Mouse (Mus musculus): Measurements from ENCODE around the gene Cxcl1. TPM values are rescaled to one million over a fixed set of nuclear protein-coding genes. Genes with fewer than 3 reads are reported as not detected.
"Not testable (repeated sequence)": the region's sequence is repeated elsewhere in the genome, so short reads cannot be mapped to it uniquely, and the experiment has no call there.

Gene Cxcl1
- 0.27 and 0.63 TPM in 2 replicates for polyA plus RNA-seq (2015; fragmentation: Nextera tagmentation; extraction: Ambion mirVana)

GRCm38 (mm10) chr5:90890519-90891463, at the start of gene Cxcl1:
Cxcl1 (plus strand) TSS chr5:90891241.
- peak within 1 kb of the TSS; percentile 50 for H3K9ac ChIP-seq (replicated peaks)
- H3K4me3 ChIP-seq (replicated peaks) = peak within 1 kb of the TSS; percentile 52
- H3K9me3 ChIP-seq (replicated peaks) = no peaks in the 10 kb centered on the region
- H3K36me3 ChIP-seq = no peaks in the 10 kb centered on the region
- peak within 1 kb of the TSS; percentile 96 for H3K4me2 ChIP-seq
- H3K27me3 ChIP-seq (replicated peaks) = no peaks in the 10 kb centered on the region; the same call in 1 of the 2 replicates
- no peak within 1 kb of the TSS for H3K27ac ChIP-seq (replicated peaks)
- peak; percentile 90 for ATAC-seq (ENCODE audit: low FRiP score)
- peaks cover 9% of the 10 kb centered on the region for H3K4me1 ChIP-seq
- WGBS = 9% methylated on average over 30 of the region's 30 CpGs

- Histone ChIP-seq H3K4me3 (replicated peaks) (no peak overlapping the region), H3K27me3 (replicated peaks) (no peaks in the 10 kb centered on the region), H3K9ac (replicated peaks) (no peak overlapping the region), H3K27ac (replicated peaks) (no peak overlapping the region), H3K4me2 (no peak overlapping the region), H3K9me3 (replicated peaks) (no peaks in the 10 kb centered on the region), H3K36me3 (no peaks in the 10 kb centered on the region), H3K4me1 (no peaks in the 10 kb centered on the region)
- 88% methylated on average over 3 of the region's 3 CpGs for WGBS
- ATAC-seq (ENCODE audit: low FRiP score) = no peak
Measured at GRCm38 (mm10) chr5:90843891-90844290, 47.1 kb upstream of the Cxcl1 start.

GRCm38 (mm10) chr5:90850096-90850495, 40.9 kb upstream of the Cxcl1 start:
- H3K36me3 ChIP-seq; H3K27ac ChIP-seq (replicated peaks); H3K4me3 ChIP-seq (replicated peaks); H3K27me3 ChIP-seq (replicated peaks); H3K4me1 ChIP-seq; ATAC-seq (ENCODE audit: low FRiP score); H3K9me3 ChIP-seq (replicated peaks); H3K4me2 ChIP-seq; H3K9ac ChIP-seq (replicated peaks): not testable (repeated sequence)
- 92% methylated on average over 7 of the region's 7 CpGs for WGBS

- 93% methylated on average over 11 of the region's 11 CpGs for WGBS
Measured at GRCm38 (mm10) chr5:90851391-90851790, 39.6 kb upstream of the Cxcl1 start.

GRCm38 (mm10) chr5:90853206-90853605, 37.8 kb upstream of the Cxcl1 start:
- no peak for ATAC-seq (ENCODE audit: low FRiP score)
- no peaks in the 10 kb centered on the region for H3K36me3 ChIP-seq
- H3K27ac ChIP-seq (replicated peaks) = no peak overlapping the region

More at GRCm38 (mm10) chr5:90851391-90851790, 39.6 kb upstream of the Cxcl1 start:
- not testable (repeated sequence) for H3K27me3 ChIP-seq (replicated peaks); H3K9me3 ChIP-seq (replicated peaks); H3K4me2 ChIP-seq; H3K27ac ChIP-seq (replicated peaks); H3K36me3 ChIP-seq; H3K4me3 ChIP-seq (replicated peaks); ATAC-seq (ENCODE audit: low FRiP score); H3K4me1 ChIP-seq; H3K9ac ChIP-seq (replicated peaks)

GRCm38 (mm10) chr5:90855308-90856230, 35.5 kb upstream of the Cxcl1 start:
- Histone ChIP-seq H3K9me3 (replicated peaks) (no peaks in the 10 kb centered on the region), H3K4me2 (no peak overlapping the region), H3K27me3 (replicated peaks) (no peaks in the 10 kb centered on the region), H3K4me1 (no peaks in the 10 kb centered on the region), H3K27ac (replicated peaks) (no peak overlapping the region), H3K9ac (replicated peaks) (no peak overlapping the region), H3K36me3 (no peaks in the 10 kb centered on the region), H3K4me3 (replicated peaks) (no peak overlapping the region)
- WGBS = 80% methylated on average over 7 of the region's 7 CpGs
- ATAC-seq (ENCODE audit: low FRiP score) = no peak

More at GRCm38 (mm10) chr5:90853206-90853605, 37.8 kb upstream of the Cxcl1 start:
- Histone ChIP-seq H3K4me3 (replicated peaks) (no peak overlapping the region), H3K4me1 (no peaks in the 10 kb centered on the region), H3K9me3 (replicated peaks) (no peaks in the 10 kb centered on the region), H3K27me3 (replicated peaks) (no peaks in the 10 kb centered on the region), H3K9ac (replicated peaks) (no peak overlapping the region), H3K4me2 (no peak overlapping the region)
- 88% methylated on average over 4 of the region's 4 CpGs for WGBS

- no peak for ATAC-seq (ENCODE audit: low FRiP score)
- H3K27ac ChIP-seq (replicated peaks) = no peak overlapping the region
- H3K4me3 ChIP-seq (replicated peaks) = no peak overlapping the region
- H3K9ac ChIP-seq (replicated peaks) = no peak overlapping the region
- no peaks in the 10 kb centered on the region for H3K36me3 ChIP-seq
- H3K27me3 ChIP-seq (replicated peaks) = no peaks in the 10 kb centered on the region
- WGBS = 80% methylated on average over 5 of the region's 5 CpGs
- no peaks in the 10 kb centered on the region for H3K9me3 ChIP-seq (replicated peaks)
- H3K4me1 ChIP-seq = no peaks in the 10 kb centered on the region
- no peak overlapping the region for H3K4me2 ChIP-seq
Measured at GRCm38 (mm10) chr5:90857463-90857862, 33.6 kb upstream of the Cxcl1 start.

- H3K9ac ChIP-seq (replicated peaks) = no peak overlapping the region
- no peaks in the 10 kb centered on the region for H3K9me3 ChIP-seq (replicated peaks)
- H3K36me3 ChIP-seq = no peaks in the 10 kb centered on the region
- WGBS = 88% methylated on average over 2 of the region's 2 CpGs
- H3K4me3 ChIP-seq (replicated peaks) = no peak overlapping the region
- no peak for ATAC-seq (ENCODE audit: low FRiP score)
- no peaks in the 10 kb centered on the region for H3K27me3 ChIP-seq (replicated peaks)
- H3K4me2 ChIP-seq = no peak overlapping the region
- no peak overlapping the region for H3K27ac ChIP-seq (replicated peaks)
- H3K4me1 ChIP-seq = no peaks in the 10 kb centered on the region
Measured at GRCm38 (mm10) chr5:90858429-90858828, 32.6 kb upstream of the Cxcl1 start.

- Histone ChIP-seq H3K4me3 (replicated peaks) (no peak overlapping the region), H3K9ac (replicated peaks) (no peak overlapping the region), H3K27ac (replicated peaks) (no peak overlapping the region), H3K9me3 (replicated peaks) (no peaks in the 10 kb centered on the region), H3K4me2 (no peak overlapping the region), H3K27me3 (replicated peaks) (no peaks in the 10 kb centered on the region), H3K4me1 (no peaks in the 10 kb centered on the region), H3K36me3 (no peaks in the 10 kb centered on the region)
- no peak for ATAC-seq (ENCODE audit: low FRiP score)
- WGBS = 77% methylated on average over 3 of the region's 3 CpGs
Measured at GRCm38 (mm10) chr5:90859031-90859430, 32.0 kb upstream of the Cxcl1 start.

- no peaks in the 10 kb centered on the region for H3K36me3 ChIP-seq
- no peak overlapping the region for H3K9ac ChIP-seq (replicated peaks)
- no peak overlapping the region for H3K4me3 ChIP-seq (replicated peaks)
- no peaks in the 10 kb centered on the region for H3K27me3 ChIP-seq (replicated peaks)
- whole genome bisulfite sequencing = 83% methylated on average over 6 of the region's 6 CpGs
- no peaks in the 10 kb centered on the region for H3K4me1 ChIP-seq
- no peak for ATAC-seq (ENCODE audit: low FRiP score)
- H3K27ac ChIP-seq (replicated peaks) = no peak overlapping the region
- no peak overlapping the region for H3K4me2 ChIP-seq
- H3K9me3 ChIP-seq (replicated peaks) = no peaks in the 10 kb centered on the region
Measured at GRCm38 (mm10) chr5:90861876-90862375, 29.1 kb upstream of the Cxcl1 start.

- Histone ChIP-seq H3K4me3 (replicated peaks) (no peak overlapping the region), H3K36me3 (no peaks in the 10 kb centered on the region), H3K9ac (replicated peaks) (no peak overlapping the region), H3K4me1 (no peaks in the 10 kb centered on the region), H3K27ac (replicated peaks) (no peak overlapping the region), H3K9me3 (replicated peaks) (no peaks in the 10 kb centered on the region), H3K4me2 (no peak overlapping the region), H3K27me3 (replicated peaks) (no peaks in the 10 kb centered on the region)
- no peak for ATAC-seq (ENCODE audit: low FRiP score)
Measured at GRCm38 (mm10) chr5:90866770-90867169, 24.3 kb upstream of the Cxcl1 start.
